Mouse (Mus musculus): ENCODE measurements around the gene Krt13. TPM values are rescaled to one million over a fixed set of nuclear protein-coding genes. Genes with fewer than 3 reads are reported as not detected.

Krt13 gene
- polyA plus RNA-seq (2017; shearing (Covaris generic)) = not detected

GRCm38 (mm10) chr11:100121466-100121865 lies at the start of gene Krt13:
Krt13 (minus strand) TSS chr11:100121566.

GRCm38 (mm10) chr11:100148615-100149330 lies 27.4 kb upstream of the Krt13 start, which contains the start of gene Krt19:
Krt19 (minus strand) TSS chr11:100148665.

GRCm38 (mm10) chr11:100135731-100136130 lies 14.4 kb upstream of the Krt13 start, which contains the start of gene Krt15:
Krt15 (minus strand) TSS chr11:100135928.

GRCm38 (mm10) chr11:100105576-100106122 lies 15.7 kb downstream of the Krt13 start, which contains the start of gene Krt36:
Krt36 (minus strand) TSS chr11:100105626.

GRCm38 (mm10) chr11:100096141-100096540 lies 25.2 kb downstream of the Krt13 start, which contains the start of gene Krt35:
Krt35 (minus strand) TSS chr11:100096241.

GRCm38 (mm10) chr11:100087861-100088260 lies 33.5 kb downstream of the Krt13 start, which contains the start of gene Krt32:
Krt32 (minus strand) TSS chr11:100088226.

Other genes with a start within 250 kb of the Krt13 start
- not detected for gene Krtap9-1, start 248.2 kb downstream of the Krt13 start, polyA plus RNA-seq (2017; shearing (Covaris generic))
- gene Gm11567, start 242.4 kb downstream of the Krt13 start, polyA plus RNA-seq (2017; shearing (Covaris generic)) = not detected
- gene Krtap31-1, start 213.6 kb downstream of the Krt13 start, polyA plus RNA-seq (2017; shearing (Covaris generic)) = not detected
- not detected for gene Gm11565, start 206.8 kb downstream of the Krt13 start, polyA plus RNA-seq (2017; shearing (Covaris generic))
- not detected for gene Krtap31-2, start 185.3 kb downstream of the Krt13 start, polyA plus RNA-seq (2017; shearing (Covaris generic))
- not detected for gene Krtap9-5, start 173.1 kb downstream of the Krt13 start, polyA plus RNA-seq (2017; shearing (Covaris generic))
- not detected for gene Krtap29-1, start 142.5 kb downstream of the Krt13 start, polyA plus RNA-seq (2017; shearing (Covaris generic))
- not detected for gene Krtap16-1, start 135.0 kb downstream of the Krt13 start, polyA plus RNA-seq (2017; shearing (Covaris generic))
- not detected for gene Krtap17-1, start 127.6 kb downstream of the Krt13 start, polyA plus RNA-seq (2017; shearing (Covaris generic))
- not detected for gene Krt33a, start 105.4 kb downstream of the Krt13 start, polyA plus RNA-seq (2017; shearing (Covaris generic))
- not detected for gene Krt33b, start 91.7 kb downstream of the Krt13 start, polyA plus RNA-seq (2017; shearing (Covaris generic))
- gene Krt34, start 80.0 kb downstream of the Krt13 start, polyA plus RNA-seq (2017; shearing (Covaris generic)) = not detected
- not detected for gene Krt31, start 71.0 kb downstream of the Krt13 start, polyA plus RNA-seq (2017; shearing (Covaris generic))
- not detected for gene Krt32, start 33.3 kb downstream of the Krt13 start, polyA plus RNA-seq (2017; shearing (Covaris generic))
- gene Krt35, start 25.3 kb downstream of the Krt13 start, polyA plus RNA-seq (2017; shearing (Covaris generic)) = not detected
- not detected for gene Krt36, start 15.9 kb downstream of the Krt13 start, polyA plus RNA-seq (2017; shearing (Covaris generic))
- not detected for gene Krt15, start 14.4 kb upstream of the Krt13 start, polyA plus RNA-seq (2017; shearing (Covaris generic))
- not detected for gene Krt19, start 27.1 kb upstream of the Krt13 start, polyA plus RNA-seq (2017; shearing (Covaris generic))
- not detected for gene Krt9, start 71.7 kb upstream of the Krt13 start, polyA plus RNA-seq (2017; shearing (Covaris generic))
- not detected for gene Krt14, start 86.0 kb upstream of the Krt13 start, polyA plus RNA-seq (2017; shearing (Covaris generic))
- gene Krt16, start 127.3 kb upstream of the Krt13 start, polyA plus RNA-seq (2017; shearing (Covaris generic)) = not detected
- 0.30 TPM for gene Krt17, start 139.5 kb upstream of the Krt13 start, polyA plus RNA-seq (2017; shearing (Covaris generic))
- not detected for gene Krt42, start 148.3 kb upstream of the Krt13 start, polyA plus RNA-seq (2017; shearing (Covaris generic))
- gene Eif1, start 198.3 kb upstream of the Krt13 start, polyA plus RNA-seq (2017; shearing (Covaris generic)) = 2,424 TPM
- not detected for gene Gast, start 212.8 kb upstream of the Krt13 start, polyA plus RNA-seq (2017; shearing (Covaris generic))
- gene Hap1, start 234.6 kb upstream of the Krt13 start, polyA plus RNA-seq (2017; shearing (Covaris generic)) = 2.1 TPM